Mouse (Mus musculus): ENCODE data around the gene Pip4k2a.

Gene Pip4k2a

DNA sequence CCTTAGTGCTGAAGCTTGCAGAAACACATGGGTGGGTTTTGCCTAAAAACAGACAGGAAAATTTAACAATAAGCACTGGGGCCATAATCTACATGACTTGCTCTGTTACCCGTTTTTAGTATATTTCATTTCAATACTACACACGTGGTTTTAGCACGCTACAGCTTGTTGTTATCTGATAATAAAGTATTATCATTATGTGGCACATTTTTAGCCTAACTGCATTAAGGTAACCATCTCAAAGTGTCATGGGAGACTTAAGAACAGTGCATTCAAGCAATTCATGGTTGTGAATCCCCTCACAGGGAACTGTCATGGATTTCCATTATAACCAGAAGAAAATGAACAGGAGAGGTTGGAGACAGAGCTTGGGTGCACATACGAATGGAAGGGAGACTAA lies 43.5 kb downstream of the Pip4k2a start:
- DNase-seq, result no peak

DNA sequence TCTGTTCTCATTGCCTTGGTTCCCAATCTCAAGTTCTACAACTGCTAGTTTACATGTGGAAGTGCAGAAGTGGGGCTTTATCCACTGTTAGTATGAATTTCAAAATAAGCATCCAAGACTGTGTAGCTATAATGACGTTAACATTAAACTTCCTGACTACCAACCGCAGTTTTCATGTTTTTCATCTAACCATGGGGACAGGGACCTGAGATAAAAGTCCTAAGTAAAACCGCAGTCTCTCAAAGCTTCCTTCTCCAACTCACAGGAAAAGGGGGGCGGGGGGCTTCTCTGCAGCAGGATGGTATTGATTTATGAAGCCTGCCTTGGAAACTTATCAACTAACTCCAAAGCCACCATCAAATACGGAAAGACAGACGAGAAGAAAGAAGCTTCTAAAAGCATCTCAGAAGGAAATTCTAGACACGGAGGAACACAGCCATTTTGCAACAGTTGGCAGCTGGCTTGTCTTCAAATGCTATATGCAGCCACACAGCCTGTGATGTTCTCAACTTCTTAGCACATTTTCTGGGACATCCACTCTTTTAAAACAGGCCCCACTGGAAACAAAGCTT lies 45.7 kb downstream of the Pip4k2a start:
- DNase-seq, result peak; percentile 53

DNA sequence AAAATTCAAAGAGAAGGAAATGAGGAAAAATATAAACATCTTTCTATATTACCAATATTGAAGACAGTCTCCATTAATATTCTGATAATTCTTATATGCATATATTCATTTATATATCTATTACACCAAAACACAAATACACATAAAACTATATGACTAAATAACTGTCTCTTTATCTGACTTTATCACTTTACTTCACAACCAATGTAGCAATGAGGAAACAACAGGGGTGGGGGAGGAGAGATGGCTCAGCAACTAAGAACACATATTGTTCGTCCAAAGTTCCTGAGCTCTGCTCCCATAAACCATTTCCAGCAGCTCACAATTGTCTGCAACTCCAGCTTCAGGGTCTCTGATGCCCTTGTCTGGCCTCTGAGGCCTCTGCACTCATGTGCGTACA lies 47.2 kb downstream of the Pip4k2a start:
- no peak for DNase-seq

DNA sequence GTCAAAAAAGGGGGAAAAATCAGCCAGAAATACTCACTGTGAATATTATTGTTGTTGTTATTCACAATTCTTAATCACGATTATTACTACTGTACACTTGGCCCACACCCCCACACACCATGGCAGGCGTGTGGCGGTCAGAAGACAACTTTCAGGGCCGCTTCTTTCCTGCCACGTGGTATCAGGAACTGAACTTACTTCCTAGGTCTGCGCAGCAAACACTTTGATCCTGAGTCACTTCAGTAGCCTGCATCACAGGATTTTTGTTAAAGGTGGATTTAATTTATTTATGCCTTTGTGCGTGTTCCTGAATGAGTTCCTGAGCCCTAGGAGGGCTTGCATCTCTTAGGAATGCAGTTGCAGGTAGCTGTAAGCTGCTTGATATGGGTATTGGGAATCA lies 49.2 kb downstream of the Pip4k2a start:
- DNase-seq, result no peak

DNA sequence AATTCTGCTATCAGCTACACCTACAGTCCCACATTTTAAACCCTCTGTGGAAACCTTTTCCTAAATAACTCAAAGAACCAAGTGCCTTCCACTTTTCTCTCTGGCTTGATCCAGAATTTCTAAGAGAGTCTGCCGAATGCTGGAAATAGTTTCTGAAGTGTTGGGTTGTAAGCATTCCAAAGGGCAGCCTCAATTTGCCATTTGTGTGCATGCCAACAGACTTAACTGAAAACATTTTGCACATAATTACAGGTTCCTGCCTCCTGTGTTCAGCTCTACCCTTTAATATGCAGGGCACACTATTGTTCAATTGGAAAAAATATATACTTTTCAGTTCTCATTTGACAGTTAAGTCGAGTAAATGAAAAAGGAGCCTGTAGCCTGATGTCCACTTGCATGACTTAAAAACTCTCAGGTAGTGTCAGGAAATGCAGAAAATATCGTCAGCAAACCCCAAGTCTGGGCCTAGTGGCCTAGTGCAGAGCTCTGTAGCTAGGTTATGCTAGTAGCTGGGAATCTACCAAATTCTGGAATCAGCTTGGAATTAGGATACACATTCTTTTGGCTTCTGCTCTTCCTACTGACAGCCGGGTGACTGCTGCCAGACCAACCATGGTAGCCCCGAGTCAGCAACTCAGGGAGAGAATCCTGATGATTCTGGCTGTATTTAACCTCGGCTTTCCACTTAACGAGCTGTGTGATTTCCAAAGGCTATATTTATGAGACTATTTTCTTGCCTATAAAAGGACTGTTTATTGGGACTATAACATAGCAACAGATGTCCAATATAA lies 50.1 kb downstream of the Pip4k2a start:
- DNase-seq, result no peak

DNA sequence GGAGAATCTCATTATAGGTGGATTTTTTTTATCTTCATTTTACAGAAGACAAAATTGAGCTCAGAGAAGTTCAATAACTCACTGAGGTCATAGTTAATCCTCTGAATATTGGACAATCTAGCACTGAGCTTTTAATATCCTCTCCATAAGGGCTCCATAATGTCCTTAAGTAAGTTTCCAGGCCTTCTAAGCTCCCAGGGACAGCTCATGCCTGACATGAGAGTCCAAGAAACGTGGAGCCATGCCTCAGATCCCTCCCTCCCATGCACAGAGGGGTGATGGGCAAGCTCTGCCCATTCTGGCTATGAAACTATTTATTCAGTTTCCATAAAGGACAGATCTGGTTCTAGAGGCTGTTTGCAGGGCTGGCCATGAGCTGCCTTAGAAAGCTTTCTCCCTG lies 52.5 kb downstream of the Pip4k2a start:
- no peak for DNase-seq

DNA sequence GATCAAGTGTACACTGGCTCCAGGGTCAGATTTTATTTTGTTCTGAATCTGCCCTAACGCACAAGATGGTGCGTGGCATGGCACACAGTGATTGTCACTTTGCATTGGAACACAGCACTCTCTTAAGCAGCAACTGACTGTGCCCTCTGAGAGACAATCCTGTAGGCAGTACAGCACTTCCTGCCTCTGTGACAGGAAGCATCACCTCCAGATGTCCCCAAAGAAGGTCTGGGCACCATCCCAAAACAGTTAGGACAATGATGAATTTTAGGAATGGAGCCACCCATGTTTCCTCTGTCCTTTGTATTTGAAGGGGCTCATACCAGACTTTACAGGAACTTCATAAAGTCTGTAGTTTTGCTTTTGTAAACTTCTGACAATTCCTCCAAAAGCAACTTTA lies 54.0 kb downstream of the Pip4k2a start:
- no peak for DNase-seq

DNA sequence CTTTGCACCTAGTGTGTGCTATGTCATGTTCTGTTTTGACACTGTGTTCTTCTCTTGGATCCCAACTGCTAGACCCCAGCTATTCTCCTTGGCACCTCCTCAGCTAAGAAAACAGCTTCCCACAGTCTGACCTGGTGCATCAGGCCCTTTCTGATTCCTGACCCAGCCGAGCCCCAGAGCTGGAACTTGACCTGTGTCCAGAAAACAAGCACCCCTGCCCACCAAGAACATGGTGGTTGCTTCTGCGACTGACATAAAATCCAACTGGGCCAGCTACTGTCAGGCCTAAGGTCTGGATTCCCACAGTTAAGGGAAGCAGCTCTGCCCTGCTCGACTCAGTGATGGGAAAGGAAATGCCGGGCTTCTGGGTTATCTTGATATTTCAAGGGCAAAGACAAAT lies 54.6 kb downstream of the Pip4k2a start:
- no peak for DNase-seq

DNA sequence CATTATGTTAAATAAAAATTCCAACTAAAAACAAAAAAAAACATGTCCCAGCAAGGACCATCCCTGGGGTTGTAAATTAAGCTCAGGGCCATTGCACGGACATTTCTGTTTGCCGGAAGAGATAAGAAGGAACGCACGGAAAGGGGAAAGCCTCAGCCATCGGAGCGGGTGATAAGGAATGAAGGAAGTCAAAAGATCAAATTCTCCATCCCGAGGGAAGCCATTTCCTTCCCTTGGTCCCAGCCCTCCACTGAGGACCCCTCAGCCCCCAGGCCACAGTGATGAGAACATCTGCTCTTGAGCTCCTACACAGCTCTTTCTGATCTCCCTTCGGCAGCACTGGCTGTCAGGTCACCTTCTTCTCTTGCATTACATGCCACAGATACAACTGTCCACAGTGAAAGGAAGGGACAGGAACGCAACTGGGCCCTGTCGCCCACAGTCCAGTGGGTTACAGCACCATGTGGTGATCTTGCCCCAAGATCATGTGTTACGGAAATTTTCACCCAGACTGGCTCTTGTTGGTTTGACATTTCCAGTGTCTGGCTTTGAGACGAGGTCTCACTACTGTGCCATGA lies 57.1 kb downstream of the Pip4k2a start:
- peak; percentile 45 for DNase-seq

DNA sequence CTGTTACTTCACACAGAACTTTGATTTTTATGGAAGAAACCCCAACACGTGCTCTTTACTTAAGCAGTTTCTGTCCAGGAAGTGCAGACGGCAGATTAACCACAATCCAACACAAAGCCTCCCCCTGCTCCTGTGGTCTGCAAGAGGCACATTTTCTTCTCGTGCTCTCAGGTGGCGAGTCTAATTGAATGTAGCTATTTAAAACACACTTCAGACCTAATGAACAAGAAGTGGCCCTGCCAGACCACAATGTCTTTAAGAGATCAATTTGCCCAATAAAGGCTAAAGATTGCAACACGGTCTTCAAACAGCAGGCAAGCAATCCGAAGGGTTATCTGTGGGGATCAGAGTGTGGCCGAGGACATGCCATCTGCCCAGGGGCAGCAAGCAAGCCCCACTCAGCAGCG lies 59.0 kb downstream of the Pip4k2a start:
- peak; percentile 32 for DNase-seq

DNA sequence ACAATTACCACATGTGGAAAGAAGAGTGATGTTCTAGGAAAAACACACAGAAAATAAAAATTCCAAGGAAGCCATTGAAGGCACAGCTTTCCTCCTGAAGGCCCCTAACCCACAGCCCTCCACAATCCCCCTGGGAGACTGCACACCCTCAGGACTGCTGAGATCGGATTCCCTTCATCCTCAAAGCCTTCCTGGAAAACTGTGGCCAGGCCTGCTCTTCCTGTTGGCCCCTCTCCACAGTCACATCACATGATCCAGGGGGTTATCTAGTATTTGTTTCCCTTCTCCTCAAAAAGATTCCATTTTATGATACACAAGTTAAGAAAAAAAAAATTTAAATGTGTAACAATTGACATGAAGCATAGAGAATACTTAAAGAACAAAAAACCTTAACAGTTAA lies 59.7 kb downstream of the Pip4k2a start:
- no peak for DNase-seq

DNA sequence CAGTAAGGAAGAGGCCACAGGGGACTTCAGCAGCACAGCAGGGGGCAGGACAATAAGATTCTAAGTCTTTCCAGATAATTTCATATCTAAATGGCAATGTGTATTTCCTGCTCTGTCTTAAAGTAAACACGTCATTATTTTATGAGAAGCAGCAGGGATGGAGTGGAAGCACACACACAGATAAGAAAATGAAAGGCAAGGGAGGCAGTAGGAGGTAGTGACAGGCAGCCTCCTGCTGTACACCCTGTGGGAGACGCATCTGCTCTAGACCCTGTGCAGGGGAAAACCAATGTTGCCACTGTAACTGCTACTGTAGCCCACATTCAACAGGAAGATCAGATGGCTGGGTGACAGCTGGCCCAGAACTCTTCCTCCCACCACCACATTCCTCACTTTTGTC lies 60.3 kb downstream of the Pip4k2a start:
- peak; percentile 29 for DNase-seq

DNA sequence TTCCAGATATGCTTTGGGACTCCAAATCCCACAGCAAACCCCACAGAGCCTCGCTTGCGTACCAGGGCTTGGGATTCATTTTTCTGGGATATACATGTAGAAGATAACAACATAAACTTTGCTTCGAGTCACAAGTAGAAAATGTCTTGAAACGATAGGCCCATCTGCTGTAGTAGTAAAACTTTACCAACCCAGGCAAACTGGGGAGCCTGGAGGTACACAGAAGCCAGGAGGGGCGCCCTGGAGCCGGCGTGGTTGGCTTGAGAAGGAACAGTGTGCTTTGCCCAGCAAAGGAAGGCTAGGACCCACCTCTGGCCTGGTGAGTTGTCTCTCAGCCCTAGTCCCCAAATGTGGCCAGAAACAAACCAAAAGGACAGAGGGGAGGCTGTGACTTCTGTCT lies 61.5 kb downstream of the Pip4k2a start:
- DNase-seq, result peak; percentile 59

DNA sequence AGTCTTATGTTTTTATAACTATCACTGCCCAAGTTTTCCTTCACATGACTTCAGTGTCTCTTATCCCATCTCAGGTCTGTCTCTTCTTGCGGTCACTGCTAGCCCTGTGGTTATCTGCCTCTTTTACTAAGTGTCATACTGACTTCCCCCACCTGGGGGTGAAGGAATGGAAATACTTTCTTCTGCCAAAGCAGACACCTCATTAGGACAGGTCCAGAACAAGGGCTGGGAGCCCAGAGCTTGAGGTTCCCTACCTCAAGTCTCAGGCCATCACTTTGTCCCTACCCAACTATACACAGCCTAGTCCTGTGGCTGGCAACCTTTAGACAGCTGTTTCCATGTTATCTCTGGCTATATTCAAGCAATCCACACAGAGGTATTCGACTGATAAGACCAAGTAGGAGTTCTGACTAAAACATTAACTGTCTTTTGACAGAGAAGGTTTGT lies 62.3 kb downstream of the Pip4k2a start:
- DNase-seq, result peak; percentile 37

DNA sequence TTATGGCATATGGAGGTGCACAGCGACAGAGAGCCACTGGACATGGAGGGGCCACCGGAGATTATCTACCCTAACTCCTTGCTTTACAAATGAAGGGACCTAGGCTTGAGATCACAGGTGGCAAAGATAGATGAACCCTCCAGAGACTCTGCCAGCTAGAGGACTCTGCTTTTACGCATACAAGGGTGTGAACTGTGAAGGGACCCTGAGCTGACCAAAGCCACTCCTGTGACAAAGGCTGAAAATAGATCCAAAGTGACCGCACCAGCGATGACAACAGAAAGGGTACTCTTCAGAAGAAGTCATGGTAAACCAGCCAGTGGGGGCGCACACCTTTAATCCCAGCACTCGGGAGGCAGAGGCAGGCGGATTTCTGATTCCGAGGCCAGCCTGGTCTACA lies 63.8 kb downstream of the Pip4k2a start:
- no peak for DNase-seq

DNA sequence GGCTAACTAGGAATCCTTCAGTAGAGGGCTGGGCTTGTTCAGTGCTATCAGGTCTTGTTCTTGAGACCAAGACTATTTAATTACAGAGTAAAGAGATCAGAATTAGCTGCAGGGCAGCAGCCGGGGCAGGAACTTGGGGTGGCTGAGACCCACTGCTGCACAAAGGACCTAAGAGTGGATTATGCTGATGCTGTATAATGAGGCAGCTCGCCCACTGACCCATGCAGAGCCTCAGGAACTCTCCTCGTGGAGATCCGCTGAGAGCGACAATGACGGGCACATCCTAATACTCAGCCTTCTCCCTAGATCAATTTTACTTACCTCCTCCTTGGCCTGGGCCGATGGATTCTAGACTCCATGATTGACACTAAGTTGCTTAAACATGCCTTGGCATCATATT lies 64.5 kb downstream of the Pip4k2a start:
- no peak for DNase-seq

DNA sequence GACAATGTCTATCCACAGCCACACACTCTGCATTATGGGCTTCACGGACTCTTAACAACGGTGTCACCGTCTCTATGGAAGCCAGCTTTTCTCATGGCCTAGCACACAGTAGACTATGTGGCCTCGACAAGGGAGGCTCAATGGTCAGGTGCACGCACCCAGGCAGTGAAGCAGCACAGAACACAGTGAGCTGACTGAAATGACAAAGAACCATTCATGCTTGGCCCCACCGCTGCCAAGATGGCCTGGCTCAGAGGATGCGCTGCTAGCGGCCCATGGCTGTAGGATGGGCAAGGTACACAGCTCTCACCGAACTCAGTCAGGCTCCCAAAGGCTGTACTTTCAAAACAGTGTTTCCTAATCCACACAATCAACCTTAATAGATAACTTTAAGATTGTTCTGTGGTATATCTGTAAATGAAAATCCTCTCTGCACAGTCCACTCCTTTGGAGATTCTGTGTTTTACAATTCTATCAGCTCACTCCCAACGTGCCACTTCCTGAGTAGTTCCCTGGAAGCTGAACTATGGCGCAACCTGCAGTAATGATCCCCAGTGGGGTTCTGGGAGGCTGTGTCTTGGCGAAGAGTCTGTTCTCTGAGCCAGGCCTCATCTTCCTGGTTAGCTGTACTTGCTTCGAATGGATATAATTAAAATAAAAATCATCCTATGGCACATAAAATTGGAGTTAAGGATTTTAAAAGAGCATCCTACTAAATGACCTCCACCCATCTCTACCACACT lies 67.4 kb downstream of the Pip4k2a start:
- no peak for DNase-seq

DNA sequence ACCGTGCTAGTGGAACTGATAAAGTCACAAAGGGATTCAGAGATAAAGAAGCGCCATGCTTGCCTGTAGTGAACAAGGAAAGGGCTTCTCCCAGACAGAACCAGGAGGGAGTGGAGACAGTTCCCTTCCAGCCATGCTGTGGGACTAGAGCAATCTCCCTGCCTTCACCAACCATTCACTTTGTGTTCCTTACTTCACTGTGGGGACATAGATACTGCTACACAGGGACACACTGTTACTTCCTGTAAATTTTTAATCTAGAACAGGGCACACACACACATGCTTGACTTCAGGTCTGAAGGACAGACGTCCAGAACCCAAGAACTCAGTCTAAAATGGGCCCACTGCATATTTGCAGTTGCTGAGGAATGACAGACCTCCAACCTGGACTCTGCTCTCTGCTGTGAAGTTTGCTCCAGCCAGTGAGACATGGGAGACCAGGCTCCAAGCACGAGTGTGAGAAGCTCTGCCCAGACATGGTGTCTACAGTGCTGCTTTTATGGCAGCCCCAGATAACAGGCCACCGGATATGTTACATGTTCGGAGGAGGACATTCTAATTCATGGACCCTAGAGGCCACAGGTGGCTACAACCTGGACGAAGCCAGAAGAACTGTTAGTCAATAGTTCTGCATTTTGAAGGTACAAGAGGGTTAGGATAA lies 69.2 kb downstream of the Pip4k2a start:
- no peak for DNase-seq

DNA sequence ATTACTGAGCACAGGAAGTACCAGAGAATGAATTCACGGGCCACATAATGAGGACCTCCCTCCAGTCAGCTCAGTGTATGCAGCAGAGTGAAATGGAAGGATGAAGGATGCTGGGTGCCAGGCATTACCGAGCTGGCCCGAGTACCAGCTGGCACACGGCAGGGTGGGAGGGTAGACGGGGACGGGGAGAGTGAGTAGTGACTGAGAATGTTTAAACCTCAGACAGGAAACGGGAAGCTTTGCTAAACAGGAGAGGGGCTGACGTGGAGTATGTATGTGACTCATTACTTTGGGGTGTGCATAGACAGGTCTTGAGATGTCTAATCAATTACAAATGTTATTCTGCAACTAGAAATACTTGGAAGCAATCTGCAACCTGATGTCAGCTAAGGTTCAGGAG lies 69.7 kb downstream of the Pip4k2a start:
- DNase-seq, result no peak

DNA sequence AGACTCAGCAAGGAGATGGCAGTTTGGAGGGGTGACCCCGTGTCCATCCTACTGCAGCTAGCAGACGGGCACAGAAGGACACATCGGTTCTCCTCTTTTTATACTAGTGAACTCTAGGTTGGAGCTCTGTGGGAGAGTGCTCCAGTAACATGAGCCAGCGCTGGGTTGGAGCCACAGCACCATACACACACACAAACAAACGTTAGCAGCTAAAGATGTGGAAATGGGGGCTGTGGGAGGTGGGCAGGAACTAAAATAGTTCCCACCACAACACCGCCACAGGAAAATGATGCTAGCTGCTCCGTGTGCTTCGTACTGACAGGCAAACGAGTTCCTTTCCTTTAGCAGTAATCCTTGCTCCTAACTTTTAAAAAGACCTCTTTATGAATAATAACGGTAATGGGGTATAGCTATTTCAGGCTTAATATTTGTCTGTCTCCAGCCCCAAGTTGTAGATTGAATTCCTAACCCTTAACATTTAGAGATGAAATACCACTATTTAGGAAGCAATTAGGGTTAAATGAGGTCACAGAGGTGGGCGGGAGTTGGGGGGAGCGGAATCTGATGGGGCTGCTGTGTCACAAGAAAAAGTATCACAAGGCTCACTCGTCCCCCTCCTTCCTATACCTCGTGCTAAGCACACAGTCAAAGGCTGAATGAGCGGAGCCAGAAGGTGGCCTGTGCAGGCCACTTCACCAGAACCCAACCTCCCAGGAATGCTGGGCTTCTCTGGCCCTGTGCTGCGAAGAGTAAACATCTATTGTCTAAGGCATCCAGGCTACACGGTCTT lies 73.9 kb downstream of the Pip4k2a start:
- DNase-seq, result no peak

DNA sequence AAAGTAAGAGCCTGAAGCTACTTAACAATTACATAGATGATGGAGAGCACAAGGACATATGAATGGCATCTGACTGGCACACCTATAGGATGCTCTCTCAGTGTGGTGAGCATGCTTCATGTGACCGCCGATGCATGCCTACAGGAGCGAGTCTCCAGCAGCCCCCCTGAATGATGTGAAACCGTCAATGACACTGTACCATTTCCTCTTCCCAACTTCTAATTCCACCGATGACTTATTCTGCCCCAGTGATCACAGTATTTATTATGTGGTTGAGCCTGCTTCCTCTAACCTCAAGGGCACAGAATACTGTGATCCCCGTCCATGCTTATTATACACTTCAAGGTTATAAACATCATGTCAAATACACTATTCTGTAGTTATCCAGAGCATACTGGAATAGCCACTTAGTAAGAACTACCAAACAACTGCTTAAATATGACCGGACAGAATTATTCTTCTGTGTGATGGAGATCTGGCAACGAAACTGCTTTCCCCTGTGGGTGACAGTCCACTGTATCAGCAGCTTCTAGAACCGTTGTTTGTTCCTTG lies 74.8 kb downstream of the Pip4k2a start:
- DNase-seq, result no peak

DNA sequence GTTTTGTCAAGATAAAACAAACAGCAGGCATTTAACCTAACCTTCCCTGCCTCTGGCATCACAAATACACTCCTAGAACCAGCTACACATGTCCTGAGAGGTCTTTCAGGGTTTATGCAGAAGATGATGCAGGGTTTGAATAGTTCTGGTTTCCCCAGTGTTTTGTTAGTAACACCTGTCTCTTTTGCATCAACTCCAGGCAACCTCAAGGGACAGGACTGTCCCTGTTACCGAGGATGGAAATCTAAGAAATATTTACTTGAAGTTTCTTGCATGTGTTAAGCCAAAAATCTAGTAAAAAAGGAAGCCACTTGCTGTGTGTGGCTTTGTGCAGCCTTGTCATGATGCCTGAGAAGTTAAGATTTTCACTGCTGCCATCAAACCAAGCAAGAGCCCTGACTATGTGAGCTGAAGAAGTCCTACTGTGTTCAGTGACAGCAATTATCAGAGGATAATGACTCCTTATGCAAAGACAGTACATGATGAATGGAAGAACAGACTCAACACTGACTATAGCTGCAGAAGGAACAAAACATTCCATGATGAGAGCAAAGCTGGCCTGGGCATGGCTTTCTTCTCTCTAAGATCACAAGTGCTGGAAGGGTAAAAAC lies 76.3 kb downstream of the Pip4k2a start:
- no peak for DNase-seq

Measured in liver (tissue).